Mouse (Mus musculus): ENCODE measurements around the gene Prss33.
"Not testable (repeated sequence)": the region's sequence is repeated elsewhere in the genome, so short reads cannot be mapped to it uniquely, and the experiment has no call there.

Gene Prss33

GRCm38 (mm10) chr17:23836006-23836575 is at the start of gene Prss33:
Gene Prss33, minus strand, starts transcription at chr17:23836056.
- in situ Hi-C loops (cut with MboI, MseI): no loop called here

- in situ Hi-C loops (cut with MboI, MseI): not testable (repeated sequence)
Observed at GRCm38 (mm10) chr17:23880576-23880975, 44.7 kb upstream of the Prss33 start, which contains the start of the genes Dcpp1 and Dcpp2. Gene Dcpp1, plus strand, starts transcription at chr17:23880876. Gene Dcpp2, plus strand, starts transcription at chr17:23880880.

GRCm38 (mm10) chr17:23877166-23877565 is 41.3 kb upstream of the Prss33 start:
- in situ Hi-C loops (cut with MboI, MseI): no loop called here

GRCm38 (mm10) chr17:23876741-23877140 is 40.9 kb upstream of the Prss33 start:
- in situ Hi-C loops (cut with MboI, MseI): no loop called here

GRCm38 (mm10) chr17:23873884-23874856 is 38.3 kb upstream of the Prss33 start:
- in situ Hi-C loops (cut with MboI, MseI): loop anchor here (25.0 kb wide), 1 partner anchor 88 kb away; the partner anchor contains the start of gene Sbpl

GRCm38 (mm10) chr17:23868513-23868912 is 32.7 kb upstream of the Prss33 start:
- in situ Hi-C loops (cut with MboI, MseI): loop anchor here (25.0 kb wide), 1 partner anchor 94 kb away; the partner anchor contains the start of gene Sbpl

GRCm38 (mm10) chr17:23867756-23868155 is 31.9 kb upstream of the Prss33 start, which contains the start of gene Prss21:
Gene Prss21, plus strand, starts transcription at chr17:23868056.
- in situ Hi-C loops (cut with MboI, MseI): loop anchor here (25.0 kb wide), 1 partner anchor 95 kb away; the partner anchor contains the start of gene Sbpl

- in situ Hi-C loops (cut with MboI, MseI): loop anchor here (25.0 kb wide), 1 partner anchor 99 kb away; the partner anchor contains the start of gene Sbpl
Observed at GRCm38 (mm10) chr17:23862926-23863325, 27.1 kb upstream of the Prss33 start.

GRCm38 (mm10) chr17:23857913-23858312 is 22.1 kb upstream of the Prss33 start:
- in situ Hi-C loops (cut with MboI, MseI): loop anchor here (10.0 to 25.0 kb wide), 2 partner anchors 104 to 653 kb away; partner anchors contain the start of gene Sbpl

GRCm38 (mm10) chr17:23857193-23857592 is 21.3 kb upstream of the Prss33 start:
- in situ Hi-C loops (cut with MboI, MseI): loop anchor here (10.0 to 25.0 kb wide), 2 partner anchors 105 to 652 kb away; partner anchors contain the start of gene Sbpl

- in situ Hi-C loops (cut with MboI, MseI): loop anchor here (5.0 to 25.0 kb wide), 3 partner anchors 77 to 649 kb away; partner anchors contain the start of gene Sbpl
Observed at GRCm38 (mm10) chr17:23854229-23854765, 18.4 kb upstream of the Prss33 start.

GRCm38 (mm10) chr17:23853292-23853691 is 17.4 kb upstream of the Prss33 start:
- in situ Hi-C loops (cut with MboI, MseI): loop anchor here (5.0 to 25.0 kb wide), 3 partner anchors 76 to 648 kb away; partner anchors contain the start of gene Sbpl

GRCm38 (mm10) chr17:23850853-23851749 is 15.2 kb upstream of the Prss33 start:
- in situ Hi-C loops (cut with MboI, MseI): loop anchor here (5.0 to 25.0 kb wide), 3 partner anchors 74 to 646 kb away; partner anchors contain the start of gene Sbpl

- in situ Hi-C loops (cut with MboI, MseI): loop anchor here (5.0 to 25.0 kb wide), 3 partner anchors 73 to 645 kb away; partner anchors contain the start of gene Sbpl
Observed at GRCm38 (mm10) chr17:23850028-23850427, 14.2 kb upstream of the Prss33 start.

GRCm38 (mm10) chr17:23843812-23844273 is 8.0 kb upstream of the Prss33 start, which contains the start of the genes Prss32 and Prss41:
Gene Prss32, plus strand, starts transcription at chr17:23843855.
Gene Prss41, minus strand, starts transcription at chr17:23844172.
- in situ Hi-C loops (cut with MboI, MseI): no loop called here

GRCm38 (mm10) chr17:23843141-23843811 is 7.4 kb upstream of the Prss33 start:
- in situ Hi-C loops (cut with MboI, MseI): no loop called here

GRCm38 (mm10) chr17:23841145-23841544 is 5.3 kb upstream of the Prss33 start:
- in situ Hi-C loops (cut with MboI, MseI): no loop called here

GRCm38 (mm10) chr17:23831201-23831600 is 4.7 kb downstream of the Prss33 start:
- in situ Hi-C loops (cut with MboI, MseI): no loop called here

GRCm38 (mm10) chr17:23829064-23829619 is 6.7 kb downstream of the Prss33 start, which contains the start of gene Elob:
Gene Elob, minus strand, starts transcription at chr17:23829136.
- in situ Hi-C loops (cut with MboI, MseI): no loop called here
